Mouse (Mus musculus): Measurements from ENCODE around the gene Treml4. TPM values are rescaled to one million over a fixed set of nuclear protein-coding genes. Genes with fewer than 3 reads are reported as not detected.

Treml4 gene
- polyA plus RNA-seq, 1 experiment, result 1.7 TPM

DNA sequence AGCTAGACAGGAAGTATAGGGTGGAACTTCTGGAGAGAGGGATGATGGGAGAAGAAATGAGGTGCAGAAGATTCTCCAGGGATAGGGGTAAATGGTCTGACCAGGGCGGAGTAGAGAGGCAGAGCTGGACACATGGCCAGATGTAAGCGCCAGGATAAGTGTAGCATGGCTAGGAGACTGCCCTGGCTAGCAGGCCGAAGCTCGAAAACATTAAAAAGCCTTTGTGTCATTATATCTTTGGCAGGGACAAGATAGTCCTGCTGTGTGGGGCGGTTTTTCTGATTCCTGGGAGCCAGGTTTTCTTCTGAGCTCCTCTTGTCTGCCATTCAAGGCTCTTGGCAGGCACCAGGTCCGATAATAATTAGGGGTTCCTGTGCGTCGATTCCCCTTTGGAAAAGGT is 26.5 kb upstream of the Treml4 start:
- H3K27me3 ChIP-seq (ENCODE audit: control insufficient read depth, insufficient read depth, low read length), result no peaks in the 10 kb centered on the region
- H3K4me3 ChIP-seq (ENCODE audit: low read depth, low read length), result no peak overlapping the region
- H3K27ac ChIP-seq (ENCODE audit: insufficient read depth, low read depth, low read length), result no peak overlapping the region
- no peak for TF ChIP-seq POLR2A (IDR thresholded peaks at IDR 0.05; ENCODE audit: low read depth, low read length)
- TF ChIP-seq CTCF (IDR thresholded peaks at IDR 0.05; ENCODE audit: extremely low read depth, insufficient read length, insufficient replicate concordance, low read depth, low read length), result no peak
- no peaks in the 10 kb centered on the region for H3K4me1 ChIP-seq (ENCODE audit: control insufficient read depth, insufficient read depth, insufficient read length, low read length)
- 95% methylated on average over 8 of the region's 8 CpGs for whole genome bisulfite sequencing
- no peaks in the 10 kb centered on the region for H3K36me3 ChIP-seq (ENCODE audit: control insufficient read depth, insufficient read depth, low read length)

GRCm38 (mm10) chr17:48247221-48247928 is 16.7 kb upstream of the Treml4 start, which contains the start of gene Trem3:
Trem3 (plus strand) TSS chr17:48247777.
- 75% methylated on average over 11 of the region's 11 CpGs for WGBS
- Histone ChIP-seq H3K36me3 (ENCODE audit: control insufficient read depth, insufficient read depth, low read length) (no peaks in the 10 kb centered on the region), H3K27ac (ENCODE audit: insufficient read depth, low read depth, low read length) (no peak within 1 kb of the TSS), H3K4me1 (ENCODE audit: control insufficient read depth, insufficient read depth, insufficient read length, low read length) (no peaks in the 10 kb centered on the region), H3K27me3 (ENCODE audit: control insufficient read depth, insufficient read depth, low read length) (no peaks in the 10 kb centered on the region), H3K4me3 (ENCODE audit: low read depth, low read length) (no peak within 1 kb of the TSS)
- TF ChIP-seq CTCF (IDR thresholded peaks at IDR 0.05; ENCODE audit: extremely low read depth, insufficient read length, insufficient replicate concordance, low read depth, low read length), result no peak
- TF ChIP-seq POLR2A (IDR thresholded peaks at IDR 0.05; ENCODE audit: low read depth, low read length), result no peak

GRCm38 (mm10) chr17:48249039-48249438 is 15.1 kb upstream of the Treml4 start:
- Histone ChIP-seq H3K4me3 (ENCODE audit: low read depth, low read length) (no peak overlapping the region), H3K27ac (ENCODE audit: insufficient read depth, low read depth, low read length) (no peak overlapping the region), H3K27me3 (ENCODE audit: control insufficient read depth, insufficient read depth, low read length) (no peaks in the 10 kb centered on the region), H3K4me1 (ENCODE audit: control insufficient read depth, insufficient read depth, insufficient read length, low read length) (no peaks in the 10 kb centered on the region), H3K36me3 (ENCODE audit: control insufficient read depth, insufficient read depth, low read length) (no peaks in the 10 kb centered on the region)
- no peak for TF ChIP-seq POLR2A (IDR thresholded peaks at IDR 0.05; ENCODE audit: low read depth, low read length)

- Histone ChIP-seq H3K27me3 (ENCODE audit: control insufficient read depth, insufficient read depth, low read length) (no peaks in the 10 kb centered on the region), H3K4me3 (ENCODE audit: low read depth, low read length) (no peak overlapping the region), H3K36me3 (ENCODE audit: control insufficient read depth, insufficient read depth, low read length) (no peaks in the 10 kb centered on the region), H3K27ac (ENCODE audit: insufficient read depth, low read depth, low read length) (no peak overlapping the region), H3K4me1 (ENCODE audit: control insufficient read depth, insufficient read depth, insufficient read length, low read length) (no peaks in the 10 kb centered on the region)
- 55% methylated on average over 11 of the region's 11 CpGs for WGBS
- TF ChIP-seq POLR2A (IDR thresholded peaks at IDR 0.05; ENCODE audit: low read depth, low read length) (no peak), CTCF (IDR thresholded peaks at IDR 0.05; ENCODE audit: extremely low read depth, insufficient read length, insufficient replicate concordance, low read depth, low read length) (no peak)
These were observed 14.6 kb upstream of the Treml4 start for GRCm38 (mm10) chr17:48249501-48249900.

DNA sequence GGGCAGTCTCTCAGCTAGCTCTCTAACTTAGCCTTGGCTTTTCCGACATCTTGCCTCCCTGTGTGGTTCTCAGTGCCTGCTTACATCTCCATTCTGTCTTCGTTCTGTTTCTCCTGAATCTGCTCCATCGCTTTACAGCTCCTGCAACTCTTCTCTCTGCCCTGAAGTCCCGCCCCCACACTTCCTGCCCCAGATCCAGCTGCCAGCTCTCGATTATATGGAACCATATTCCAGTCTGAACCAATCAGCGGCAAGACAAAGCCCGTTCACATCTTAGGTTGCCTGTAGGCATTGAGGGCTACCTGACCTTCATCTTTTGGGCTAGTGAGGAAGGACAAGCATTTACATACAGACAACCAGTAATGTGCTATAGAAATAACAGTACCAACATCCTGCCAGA is 13.5 kb upstream of the Treml4 start:
- no peaks in the 10 kb centered on the region for H3K27me3 ChIP-seq (ENCODE audit: control insufficient read depth, insufficient read depth, low read length)
- no peaks in the 10 kb centered on the region for H3K36me3 ChIP-seq (ENCODE audit: control insufficient read depth, insufficient read depth, low read length)
- TF ChIP-seq CTCF (IDR thresholded peaks at IDR 0.05; ENCODE audit: extremely low read depth, insufficient read length, insufficient replicate concordance, low read depth, low read length) (no peak), POLR2A (IDR thresholded peaks at IDR 0.05; ENCODE audit: low read depth, low read length) (no peak)
- 85% methylated on average over 7 of the region's 7 CpGs for WGBS
- no peak overlapping the region for H3K4me3 ChIP-seq (ENCODE audit: low read depth, low read length)
- no peaks in the 10 kb centered on the region for H3K4me1 ChIP-seq (ENCODE audit: control insufficient read depth, insufficient read depth, insufficient read length, low read length)
- H3K27ac ChIP-seq (ENCODE audit: insufficient read depth, low read depth, low read length), result no peak overlapping the region

DNA sequence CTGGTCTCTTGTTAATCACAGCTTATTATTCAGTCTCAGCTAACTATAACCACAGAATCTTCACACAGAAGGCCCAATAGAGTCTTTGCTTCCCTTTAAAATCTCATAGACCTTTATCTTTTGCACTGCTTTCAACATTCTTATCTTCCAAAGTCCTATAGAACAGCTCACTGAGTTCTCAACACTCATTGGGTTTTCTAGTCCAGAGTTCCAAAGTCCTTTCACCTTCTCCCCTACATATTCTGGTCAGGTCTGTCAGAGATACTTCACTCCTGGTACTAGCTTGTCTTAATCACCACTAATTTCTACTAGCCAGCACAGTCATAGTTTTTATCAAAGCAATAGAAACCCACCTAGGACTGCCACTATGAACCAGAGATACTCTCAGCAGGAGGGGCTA is 7.5 kb upstream of the Treml4 start:
- peaks cover 4% of the 10 kb centered on the region; the same call in 1 of the 2 replicates for H3K4me1 ChIP-seq (ENCODE audit: control insufficient read depth, insufficient read depth, insufficient read length, low read length)
- no peaks in the 10 kb centered on the region for H3K27me3 ChIP-seq (ENCODE audit: control insufficient read depth, insufficient read depth, low read length)
- no peaks in the 10 kb centered on the region for H3K36me3 ChIP-seq (ENCODE audit: control insufficient read depth, insufficient read depth, low read length)
- H3K4me3 ChIP-seq (ENCODE audit: low read depth, low read length), result no peak overlapping the region
- TF ChIP-seq POLR2A (IDR thresholded peaks at IDR 0.05; ENCODE audit: low read depth, low read length) (no peak), CTCF (IDR thresholded peaks at IDR 0.05; ENCODE audit: extremely low read depth, insufficient read length, insufficient replicate concordance, low read depth, low read length) (no peak)
- no peak overlapping the region for H3K27ac ChIP-seq (ENCODE audit: insufficient read depth, low read depth, low read length)

- H3K27me3 ChIP-seq (ENCODE audit: control insufficient read depth, insufficient read depth, low read length), result no peaks in the 10 kb centered on the region
- no peak overlapping the region for H3K27ac ChIP-seq (ENCODE audit: insufficient read depth, low read depth, low read length)
- WGBS, result 65% methylated on average over 2 of the region's 2 CpGs
- H3K4me3 ChIP-seq (ENCODE audit: low read depth, low read length), result no peak overlapping the region
- no peaks in the 10 kb centered on the region for H3K36me3 ChIP-seq (ENCODE audit: control insufficient read depth, insufficient read depth, low read length)
- no peak for TF ChIP-seq POLR2A (IDR thresholded peaks at IDR 0.05; ENCODE audit: low read depth, low read length)
- TF ChIP-seq CTCF (IDR thresholded peaks at IDR 0.05; ENCODE audit: extremely low read depth, insufficient read length, insufficient replicate concordance, low read depth, low read length), result no peak
- peaks cover 15% of the 10 kb centered on the region; the same call in 1 of the 2 replicates for H3K4me1 ChIP-seq (ENCODE audit: control insufficient read depth, insufficient read depth, insufficient read length, low read length)
These were observed 2.2 kb upstream of the Treml4 start for GRCm38 (mm10) chr17:48261868-48262267.
